Mouse (Mus musculus): Measurements from ENCODE around the gene Satb1.

The Satb1 gene

GRCm38 (mm10) chr17:51826461-51826860 is 6.6 kb downstream of the Satb1 start:
- peak in 1 of 2 experiments; percentile 51 for DNase-seq (ENCODE audit: low spot score in 2 of 2)

GRCm38 (mm10) chr17:51814301-51814700 is 18.8 kb downstream of the Satb1 start:
- peak in 1 of 2 experiments; percentile 51 for DNase-seq (ENCODE audit: low spot score in 2 of 2)

GRCm38 (mm10) chr17:51813784-51814120 is 19.3 kb downstream of the Satb1 start:
- DNase-seq (ENCODE audit: low spot score in 2 of 2) = no peak

- peak; percentile 28 to 75 for DNase-seq (ENCODE audit: low spot score in 2 of 2)
Measured at GRCm38 (mm10) chr17:51812942-51813783, 19.9 kb downstream of the Satb1 start.

- peak in 1 of 2 experiments; percentile 65 for DNase-seq (ENCODE audit: low spot score in 2 of 2)
Measured at GRCm38 (mm10) chr17:51812261-51812941, 20.7 kb downstream of the Satb1 start.

GRCm38 (mm10) chr17:51811911-51812260 is 21.2 kb downstream of the Satb1 start:
- DNase-seq (ENCODE audit: low spot score in 2 of 2) = peak in 1 of 2 experiments; percentile 49

GRCm38 (mm10) chr17:51811086-51811868 is 21.8 kb downstream of the Satb1 start:
- peak in 1 of 2 experiments; percentile 58 for DNase-seq (ENCODE audit: low spot score in 2 of 2)

GRCm38 (mm10) chr17:51807429-51807828 is 25.7 kb downstream of the Satb1 start:
- peak in 1 of 2 experiments; percentile 30 for DNase-seq (ENCODE audit: low spot score in 2 of 2)

GRCm38 (mm10) chr17:51806124-51806960 is 26.7 kb downstream of the Satb1 start:
- DNase-seq (ENCODE audit: low spot score in 2 of 2) = peak in 1 of 2 experiments; percentile 50

- peak in 1 of 2 experiments; percentile 9 for DNase-seq (ENCODE audit: low spot score in 2 of 2)
Measured at GRCm38 (mm10) chr17:51800208-51800607, 32.9 kb downstream of the Satb1 start.

GRCm38 (mm10) chr17:51796459-51796858 is 36.6 kb downstream of the Satb1 start:
- DNase-seq (ENCODE audit: low spot score in 2 of 2) = no peak

- no peak for DNase-seq (ENCODE audit: low spot score in 2 of 2)
Measured at GRCm38 (mm10) chr17:51791226-51791625, 41.9 kb downstream of the Satb1 start.

- DNase-seq (ENCODE audit: low spot score in 2 of 2) = no peak
Measured at GRCm38 (mm10) chr17:51790387-51791060, 42.6 kb downstream of the Satb1 start.

GRCm38 (mm10) chr17:51789777-51790176 is 43.3 kb downstream of the Satb1 start:
- no peak for DNase-seq (ENCODE audit: low spot score in 2 of 2)

GRCm38 (mm10) chr17:51789098-51789497 is 44.0 kb downstream of the Satb1 start:
- DNase-seq (ENCODE audit: low spot score in 2 of 2) = no peak

GRCm38 (mm10) chr17:51787955-51788354 is 45.1 kb downstream of the Satb1 start:
- no peak for DNase-seq (ENCODE audit: low spot score in 2 of 2)

GRCm38 (mm10) chr17:51786050-51786449 is 47.0 kb downstream of the Satb1 start:
- DNase-seq (ENCODE audit: low spot score in 2 of 2) = no peak

- no peak for DNase-seq (ENCODE audit: low spot score in 2 of 2)
Measured at GRCm38 (mm10) chr17:51784935-51785334, 48.2 kb downstream of the Satb1 start.

- no peak for DNase-seq (ENCODE audit: low spot score in 2 of 2)
Measured at GRCm38 (mm10) chr17:51783591-51784279, 49.4 kb downstream of the Satb1 start.

- no peak for DNase-seq (ENCODE audit: low spot score in 2 of 2)
Measured at GRCm38 (mm10) chr17:51780036-51780435, 53.1 kb downstream of the Satb1 start.

Data from spleen, postnatal 4 days (tissue).